In the genomic region with DNA sequence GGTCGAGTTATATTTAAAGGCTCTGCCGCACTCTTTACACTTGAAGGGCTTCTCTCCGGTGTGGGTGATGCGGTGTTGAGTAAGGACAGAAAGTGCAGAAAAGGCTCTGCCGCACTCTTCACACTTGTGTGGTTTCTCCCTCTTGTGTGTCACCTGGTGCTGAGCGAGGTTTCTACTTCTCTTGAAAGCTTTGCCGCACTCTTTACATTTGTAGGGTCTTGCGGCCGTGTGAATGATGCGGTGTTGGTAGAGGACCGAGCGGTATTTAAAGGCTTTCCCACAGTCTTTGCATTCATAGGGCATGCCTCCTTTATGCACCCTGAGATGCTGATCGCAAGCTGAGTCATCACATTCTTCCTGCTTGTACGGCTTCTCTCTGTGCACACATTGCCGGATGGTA, we compare ENCODE assay signal across 28 mouse cellular contexts. TPM values are rescaled to one million over a fixed set of nuclear protein-coding genes. Genes with fewer than 3 reads are reported as not detected.
DNase-seq lines count a peak whose midpoint lies in the region; ATAC-seq lines count a peak whose summit lies in the region.
"Had no signal": no experiment of that assay in that cellular context is flagged by ENCODE, and none has a peak within 500 bp of the region (broad histone marks: within the 10 kb centered on the region; RNA-seq: fewer than 3 reads in every experiment).

No protein-coding gene starts in this region.

- no peak overlapping the region for H3K9ac ChIP-seq in forebrain, embryonic 11.5 days (ENCODE audit: low read length)
- H3K9ac ChIP-seq: embryonic facial prominence, embryonic 12.5 days; forebrain, embryonic 12.5 days; forebrain, postnatal 0 days had no signal

- DNase-seq in frontal cortex, postnatal 14 days (ENCODE audit: low spot score in 2 of 2): no peak
- DNase-seq in ES-CJ7 (ENCODE audit: low read depth, low spot score) (peak; percentile 43), R1 (ENCODE audit: low read depth, low spot score) (peak; percentile 54)
- peak; percentile 34 for DNase-seq in brain, adult 2 months (ENCODE audit: low read depth, low spot score)
- DNase-seq in forebrain, embryonic 11.5 days (ENCODE audit: low spot score): no peak
- DNase-seq: adrenal gland, adult 8-10 months; adrenal gland, postnatal 14 days; adrenal gland, postnatal 36 days; B cell, adult 2 months; cerebellum, adult 11-12 months; cerebellum, adult 2 months; cerebellum, adult 9-10 months; cerebellum, postnatal 10 days; cerebellum, postnatal 25 days; forebrain, postnatal 0 days had no signal

- no peaks in the 10 kb centered on the region for H3K9me3 ChIP-seq in forebrain, embryonic 11.5 days (ENCODE audit: control insufficient read depth, low read length)
- H3K9me3 ChIP-seq: embryonic facial prominence, embryonic 10.5 days; embryonic facial prominence, embryonic 12.5 days; forebrain, embryonic 12.5 days; G1E had no signal

- H3K27me3 ChIP-seq in forebrain, embryonic 11.5 days (ENCODE audit: control insufficient read depth, insufficient read depth, low read length): no peaks in the 10 kb centered on the region
- H3K27me3 ChIP-seq: embryonic facial prominence, embryonic 12.5 days; forebrain, embryonic 12.5 days; Patski had no signal

- H3K27ac ChIP-seq in forebrain, embryonic 11.5 days (ENCODE audit: low read depth, low read length): no peak overlapping the region
- H3K27ac ChIP-seq: embryonic facial prominence, embryonic 10.5 days; embryonic facial prominence, embryonic 12.5 days; forebrain, embryonic 12.5 days had no signal

- no peaks in the 10 kb centered on the region for H3K4me1 ChIP-seq in forebrain, embryonic 11.5 days (replicated peaks; ENCODE audit: control insufficient read depth, insufficient read depth, low read length)
- H3K4me1 ChIP-seq: embryonic facial prominence, embryonic 10.5 days; embryonic facial prominence, embryonic 12.5 days; forebrain, embryonic 12.5 days had no signal

- peaks cover 10% of the 10 kb centered on the region; the same call in 1 of the 2 replicates for H3K36me3 ChIP-seq in forebrain, embryonic 11.5 days (ENCODE audit: control insufficient read depth, insufficient read depth, low read length)

- no peak overlapping the region for H3K4me3 ChIP-seq in forebrain, embryonic 11.5 days (ENCODE audit: low read depth, low read length)
- H3K4me3 ChIP-seq: embryonic facial prominence, embryonic 10.5 days; embryonic facial prominence, embryonic 12.5 days; forebrain, embryonic 12.5 days had no signal

- 94% methylated on average over 15 of the region's 15 CpGs for WGBS in forebrain, embryonic 11.5 days

- ATAC-seq in frontal cortex, adult (ENCODE audit: low TSS enrichment): peak; percentile 38; the same call in 1 of the 2 replicates
- ATAC-seq in forebrain, embryonic 11.5 days (replicated peaks; ENCODE audit: low FRiP score): no peak
- no peak for ATAC-seq in cerebellum, adult (ENCODE audit: insufficient number of reproducible peaks, low FRiP score, low TSS enrichment)
- ATAC-seq: activated CD4-positive, CD25-positive, alpha-beta regulatory T cell, adult 4 months; CD4-positive, CD25-positive, alpha-beta regulatory T cell, adult 4 months; forebrain, embryonic 14.5 days; forebrain, postnatal 0 days; Patski had no signal

- H3K4me2 ChIP-seq in forebrain, embryonic 11.5 days (ENCODE audit: low read depth, low read length, severe bottlenecking): no peak overlapping the region
- H3K4me2 ChIP-seq: embryonic facial prominence, embryonic 12.5 days; forebrain, embryonic 12.5 days had no signal

RNA-seq across cellular contexts. Expression of gene Zfp11, which starts 12.0 kb away (rescaled TPM):
- 8.3 and 8.5 TPM in 2 replicates for polyA plus RNA-seq in forebrain, embryonic 11.5 days (2014; fragmentation: Nextera tagmentation; extraction: Ambion mirVana)

RNA-seq across cellular contexts. Expression of gene Sept14, which starts 50.4 kb away (rescaled TPM):
- not detected in 2 replicates for polyA plus RNA-seq in forebrain, embryonic 11.5 days (2014; fragmentation: Nextera tagmentation; extraction: Ambion mirVana)
- polyA plus RNA-seq: brain, embryonic 14.5 days; CD4-positive, CD25-positive, alpha-beta regulatory T cell, adult 4 months; cerebellum, adult 2 months; cortical plate, adult 2 months; embryonic facial prominence, embryonic 10.5 days; embryonic facial prominence, embryonic 12.5 days; embryonic facial prominence, embryonic 14.5 days; forebrain, embryonic 12.5 days; forebrain, embryonic 14.5 days; forebrain, postnatal 0 days; G1E had no signal

RNA-seq across cellular contexts. Expression of gene Mrps17, which starts 57.4 kb away (rescaled TPM):
- polyA plus RNA-seq in forebrain, embryonic 11.5 days (2014; fragmentation: Nextera tagmentation; extraction: Ambion mirVana): 164 and 185 TPM in 2 replicates

Comparison
In these comparisons a context has a peak if more than half of its experiments do, and no peak if none do; other contexts are left out.
1. DNase-seq: peak in ES-CJ7 (single experiment), R1 (single experiment) and brain, adult 2 months (single experiment); none in frontal cortex, postnatal 14 days (0 of 2) and forebrain, embryonic 11.5 days (single experiment).